Mouse (Mus musculus) MEL (cell line): ENCODE data around the gene Hpse2.

Experiments used
- JUND ChIP-seq: IDR thresholded peaks from 2 replicates; pipeline ENCODE4 v1.6.1; 2011; ENCODE audit warnings: low read depth, mild to moderate bottlenecking, improper control_type of control experiment, low read length
- MAFK ChIP-seq: IDR thresholded peaks from 2 replicates; pipeline ENCODE4 v1.6.1; 2011; ENCODE audit warnings: low read depth, mild to moderate bottlenecking, low read length, improper control_type of control experiment, borderline replicate concordance
- MXI1 ChIP-seq: IDR thresholded peaks from 2 replicates; pipeline ENCODE4 v1.6.1; 2011; ENCODE audit warnings: mild to moderate bottlenecking, low read depth, low read length, improper control_type of control experiment
- POLR2A ChIP-seq, 2 experiments: IDR thresholded peaks; 2 replicates each; pipeline ENCODE4 v1.6.1; 2011 to 2012; ENCODE audit warnings: low read length in 2 of 2, mild to moderate bottlenecking in 2 of 2, control low read depth in 1 of 2, improper control_type of control experiment in 1 of 2, low read depth in 1 of 2, moderate library complexity in 1 of 2; ENCODE audit not compliant: control insufficient read depth in 1 of 2, insufficient read depth in 1 of 2, poor library complexity in 1 of 2
- POLR2AphosphoS5 ChIP-seq: IDR thresholded peaks from 2 replicates; pipeline ENCODE4 v1.6.1; 2012; ENCODE audit warnings: low read depth, borderline replicate concordance, mild to moderate bottlenecking, inconsistent platforms, low read length, moderate library complexity, mixed read lengths

DNA sequence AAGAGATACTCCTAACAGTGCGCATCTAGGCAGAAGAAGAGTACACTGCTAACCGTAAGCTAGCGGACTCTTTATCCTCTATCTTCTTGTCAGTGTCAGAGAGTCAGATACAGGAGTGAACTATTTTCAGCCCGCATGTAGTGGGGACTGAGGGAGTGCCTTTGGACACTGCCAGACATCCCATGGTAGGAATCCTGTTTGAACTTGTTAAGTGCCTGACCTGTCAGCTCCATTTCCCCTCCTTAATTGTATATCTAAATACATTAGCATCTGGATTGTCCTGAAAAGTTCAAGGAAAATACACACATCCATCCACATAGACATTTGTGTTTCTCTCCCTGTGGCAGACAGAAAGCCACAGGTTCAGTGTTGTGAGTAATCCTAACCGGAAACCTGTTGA, 531.1 kb downstream of the Hpse2 start:
- TF ChIP-seq MAFK (no peak), POLR2A (IDR thresholded peaks at IDR 0.05; ENCODE audit: control insufficient read depth in 1 of 2, insufficient read depth in 1 of 2, low read depth in 1 of 2, low read length in 2 of 2, poor library complexity in 1 of 2) (no peak), MXI1 (no peak), JUND (no peak), POLR2AphosphoS5 (no peak)
